15 mouse cellular contexts compared by ENCODE assay signal in genomic region chr5:67821185-67821584, GRCm38 (mm10). TPM values are rescaled to one million over a fixed set of nuclear protein-coding genes. Genes with fewer than 3 reads are reported as not detected.
DNase-seq lines count a peak whose midpoint lies in the region; ATAC-seq and TF ChIP-seq lines count a peak whose summit lies in the region.
"Had no signal": no experiment of that assay in that cellular context is flagged by ENCODE, and none has a peak within 500 bp of the region (broad histone marks: within the 10 kb centered on the region; RNA-seq: fewer than 3 reads in every experiment).

No protein-coding gene starts in this region.

- H3K9me3 ChIP-seq in erythroblast, embryonic 14.5 days (ENCODE audit: control insufficient read depth, low read length): no peaks in the 10 kb centered on the region
- H3K9me3 ChIP-seq in liver, postnatal 0 days (ENCODE audit: low read length): no peaks in the 10 kb centered on the region
- no peaks in the 10 kb centered on the region for H3K9me3 ChIP-seq in forebrain, embryonic 12.5 days
- H3K9me3 ChIP-seq: heart, embryonic 12.5 days; limb, embryonic 12.5 days; midbrain, embryonic 12.5 days had no signal

- H3K4me3 ChIP-seq in gastrocnemius, adult 2 months: no peak overlapping the region
- H3K4me3 ChIP-seq in erythroblast, embryonic 14.5 days (replicated peaks): peak overlapping the region; percentile 13
- H3K4me3 ChIP-seq in liver, postnatal 0 days (ENCODE audit: low read depth, low read length): no peak overlapping the region
- no peak overlapping the region for H3K4me3 ChIP-seq in forebrain, embryonic 12.5 days (replicated peaks)
- H3K4me3 ChIP-seq: heart, embryonic 12.5 days; limb, embryonic 12.5 days; midbrain, embryonic 12.5 days had no signal

- no peak for DNase-seq in gastrocnemius, adult 2 months
- DNase-seq in gastrocnemius, postnatal 14 days: no peak
- DNase-seq in CD4-positive, CD25-positive, alpha-beta regulatory T cell, adult 2 months (ENCODE audit: low read depth, low spot score): peak; percentile 35
- DNase-seq in liver, postnatal 0 days: no peak
- DNase-seq in thymus, postnatal 25 days: no peak
- DNase-seq in right cerebral cortex, postnatal 36 days (ENCODE audit: low spot score in 2 of 2): no peak
- DNase-seq: gastrocnemius, postnatal 25 days; kidney, postnatal 25 days; thymus, adult 18-20 months had no signal

- peak overlapping the region; percentile 56 for H3K4me2 ChIP-seq in liver, postnatal 0 days (ENCODE audit: low read depth, low read length)
- H3K4me2 ChIP-seq in forebrain, embryonic 12.5 days: no peak overlapping the region
- H3K4me2 ChIP-seq: heart, embryonic 12.5 days; limb, embryonic 12.5 days; midbrain, embryonic 12.5 days had no signal

- peaks cover 30% of the 10 kb centered on the region for H3K36me3 ChIP-seq in erythroblast, embryonic 14.5 days (ENCODE audit: control insufficient read depth)
- H3K36me3 ChIP-seq in liver, postnatal 0 days (replicated peaks; ENCODE audit: insufficient read depth, low read length): no peaks in the 10 kb centered on the region
- H3K36me3 ChIP-seq in forebrain, embryonic 12.5 days (replicated peaks): no peaks in the 10 kb centered on the region
- H3K36me3 ChIP-seq: heart, embryonic 12.5 days; limb, embryonic 12.5 days; midbrain, embryonic 12.5 days had no signal

- TF ChIP-seq EP300 in liver, postnatal 0 days (IDR thresholded peaks at IDR 0.05; ENCODE audit: low read depth): no peak

- peak overlapping the region; percentile 55; the same call in 1 of the 2 replicates for H3K27ac ChIP-seq in gastrocnemius, adult 2 months
- peak overlapping the region; percentile 57; the same call in 1 of the 2 replicates for H3K27ac ChIP-seq in liver, postnatal 0 days (ENCODE audit: low read depth)
- no peak overlapping the region for H3K27ac ChIP-seq in forebrain, embryonic 12.5 days
- H3K27ac ChIP-seq: limb, embryonic 12.5 days; midbrain, embryonic 12.5 days had no signal

- peaks cover 81% of the 10 kb centered on the region for H3K4me1 ChIP-seq in erythroblast, embryonic 14.5 days (ENCODE audit: control insufficient read depth)
- H3K4me1 ChIP-seq in liver, postnatal 0 days (ENCODE audit: insufficient read depth): peaks cover 25% of the 10 kb centered on the region
- H3K4me1 ChIP-seq in forebrain, embryonic 12.5 days: no peaks in the 10 kb centered on the region
- H3K4me1 ChIP-seq: limb, embryonic 12.5 days had no signal

- intact Hi-C loops in gastrocnemius, adult 2 months (cut with DNase I): no loop called here
- intact Hi-C loops in gastrocnemius, postnatal 14 days (cut with DNase I; ENCODE audit: low total_unique reads): no loop called here

- H3K9ac ChIP-seq in liver, postnatal 0 days (replicated peaks): no peak overlapping the region
- H3K9ac ChIP-seq in forebrain, embryonic 12.5 days: no peak overlapping the region
- H3K9ac ChIP-seq: heart, embryonic 12.5 days; limb, embryonic 12.5 days; midbrain, embryonic 12.5 days had no signal

- H3K27me3 ChIP-seq in erythroblast, embryonic 14.5 days (ENCODE audit: control insufficient read depth): no peaks in the 10 kb centered on the region
- H3K27me3 ChIP-seq in liver, postnatal 0 days (ENCODE audit: insufficient read depth, low read length): no peaks in the 10 kb centered on the region
- no peaks in the 10 kb centered on the region for H3K27me3 ChIP-seq in forebrain, embryonic 12.5 days
- H3K27me3 ChIP-seq: heart, embryonic 12.5 days; limb, embryonic 12.5 days; midbrain, embryonic 12.5 days had no signal

- ATAC-seq in liver, postnatal 0 days: no peak
- ATAC-seq in forebrain, embryonic 12.5 days (ENCODE audit: low FRiP score): no peak
- ATAC-seq: intestine, embryonic 16.5 days had no signal

- WGBS in liver, postnatal 0 days (ENCODE audit: insufficient replicate concordance): 40% methylated on average over 2 of the region's 2 CpGs
- WGBS in forebrain, embryonic 12.5 days: 97% methylated on average over 2 of the region's 2 CpGs

- no peak for TF ChIP-seq CTCF in gastrocnemius, adult 2 months (IDR thresholded peaks at IDR 0.05)
- no peak for TF ChIP-seq CTCF in liver, postnatal 0 days (IDR thresholded peaks at IDR 0.05; ENCODE audit: low read depth)

RNA-seq across cellular contexts. Expression of gene Atp8a1, which starts 26.0 kb away (rescaled TPM):
- 10 to 100 TPM; 47.1 to 62.3 TPM for total RNA-seq in gastrocnemius, adult 2 months (2021)
- total RNA-seq in gastrocnemius, postnatal 14 days (2021): 10 to 100 TPM; 14.2 to 14.4 TPM
- polyA plus RNA-seq in erythroblast, embryonic 14.5 days (2012): 0.51 and 0.68 TPM in 2 replicates
- polyA plus RNA-seq in liver, postnatal 0 days (2015; fragmentation: Nextera tagmentation; extraction: Ambion mirVana): 17.1 and 18.5 TPM in 2 replicates
- polyA plus RNA-seq in forebrain, embryonic 12.5 days (2016; fragmentation: Nextera tagmentation; extraction: Ambion mirVana): 25.2 and 28.1 TPM in 2 replicates

Comparison
In these comparisons a context has a peak if more than half of its experiments do, and no peak if none do; other contexts are left out.
1. RNA of gene Atp8a1, which starts 26.0 kb away (polyA plus RNA-seq): 25.2 to 28.1 TPM in forebrain, embryonic 12.5 days and 17.1 to 18.5 TPM in liver, postnatal 0 days; 0.51 to 0.68 TPM in erythroblast, embryonic 14.5 days; every median in the first group is over 10 times any median in the second.